Mouse (Mus musculus) limb, embryonic 15.5 days (tissue): Measurements from ENCODE around the gene Tenm3. TPM values are rescaled to one million over a fixed set of nuclear protein-coding genes. Genes with fewer than 3 reads are reported as not detected.
A peak's percentile ranks its signal among the peaks of the same experiment; 100 is the strongest.
"Not testable (repeated sequence)": the region's sequence is repeated elsewhere in the genome, so short reads cannot be mapped to it uniquely, and the experiment has no call there.

ENCODE experiments used
- ATAC-seq: fragments of 200-750 bp; cut with Nextera tagmentation; 2 replicates; pipeline ENCODE4 v1.8.0; 2017; ENCODE audit warnings: low read depth, moderate TSS enrichment; ENCODE audit not compliant: insufficient number of reproducible peaks, low FRiP score, low TSS enrichment
- H3K27ac ChIP-seq: fragments of 300-500 bp; sonication (generic); 2 replicates; pipeline ENCODE4 v1.5.1; 2015; ENCODE audit warnings: moderate library complexity, mild to moderate bottlenecking, inconsistent platforms
- H3K27me3 ChIP-seq: fragments of 300-500 bp; sonication (generic); 2 replicates; pipeline ENCODE4 v1.6.1; 2015; ENCODE audit warnings: inconsistent platforms
- H3K36me3 ChIP-seq: fragments of 300-500 bp; sonication (generic); 2 replicates; pipeline ENCODE4 v1.6.1; 2015; ENCODE audit warnings: inconsistent platforms
- H3K4me1 ChIP-seq: fragments of 300-500 bp; sonication (generic); 2 replicates; pipeline ENCODE4 v1.6.1; 2015; ENCODE audit warnings: inconsistent platforms
- H3K4me2 ChIP-seq: fragments of 300-500 bp; sonication (generic); 2 replicates; pipeline ENCODE4 v1.6.1; 2015; ENCODE audit warnings: mild to moderate bottlenecking, inconsistent platforms
- H3K4me3 ChIP-seq: fragments of 300-500 bp; sonication (generic); 2 replicates; pipeline ENCODE4 v1.5.1; 2015; ENCODE audit warnings: mild to moderate bottlenecking, inconsistent platforms
- H3K9ac ChIP-seq: fragments of 300-500 bp; sonication (generic); 2 replicates; pipeline ENCODE4 v1.6.1; 2015; ENCODE audit warnings: inconsistent platforms
- H3K9me3 ChIP-seq: fragments of 300-500 bp; sonication (generic); 2 replicates; pipeline ENCODE4 v1.6.1; 2016; ENCODE audit warnings: inconsistent platforms
- WGBS: fragments of 180-500 bp; shearing (Covaris S2); methylation state at CpG from one replicate; pipeline ENCODE4 v1.1.7; 2015; 5-methylcytosine and 5-hydroxymethylcytosine counted together
- polyA plus RNA-seq: library from polyadenylated mRNA; unstranded; fragments of >200 nt; fragmentation: Nextera tagmentation; extraction: Ambion mirVana; gene quantifications from 2 replicates; pipeline ENCODE4 v1.2.1, GENCODE M21; 2015

Tenm3 gene
- polyA plus RNA-seq, 1 experiment from 2014 or later = 35.5 TPM

DNA sequence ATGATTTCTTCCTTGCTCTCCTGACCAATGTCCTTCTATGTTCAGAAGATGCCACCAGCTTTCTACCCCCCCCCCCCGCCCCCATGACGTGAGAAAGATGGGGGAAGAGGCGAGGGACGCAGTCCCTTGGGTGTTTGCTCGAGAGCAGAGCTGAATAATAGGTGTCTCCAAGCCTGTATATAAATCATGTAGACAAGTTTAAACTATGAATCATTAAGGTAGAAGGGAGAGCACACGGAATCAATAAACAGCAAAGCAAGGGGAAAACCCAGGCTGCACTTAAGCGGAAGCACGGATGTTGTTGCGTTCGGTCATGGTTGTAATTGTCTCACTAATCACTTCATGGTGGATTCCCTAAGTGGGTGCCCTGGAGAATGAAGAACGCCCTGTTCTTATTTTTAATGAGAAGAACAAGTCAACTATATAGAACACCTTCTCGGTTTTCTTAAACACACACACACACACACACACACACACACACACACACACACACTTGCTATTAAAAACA is 638.9 kb downstream of the Tenm3 start:
- Histone ChIP-seq H3K27me3 (no peaks in the 10 kb centered on the region), H3K36me3 (no peaks in the 10 kb centered on the region), H3K9me3 (no peaks in the 10 kb centered on the region), H3K4me1 (no peaks in the 10 kb centered on the region), H3K4me3 (no peak overlapping the region), H3K9ac (no peak overlapping the region), H3K4me2 (no peak overlapping the region), H3K27ac (no peak overlapping the region)
- WGBS = 42% methylated on average over 12 of the region's 12 CpGs
- no peak for ATAC-seq

- peak; percentile 63; the same call in 1 of the 2 replicates for ATAC-seq
- H3K27ac ChIP-seq = no peak overlapping the region
- H3K4me2 ChIP-seq = no peak overlapping the region
- no peaks in the 10 kb centered on the region for H3K27me3 ChIP-seq
- H3K36me3 ChIP-seq = no peaks in the 10 kb centered on the region
- no peak overlapping the region for H3K4me3 ChIP-seq
- whole genome bisulfite sequencing = 79% methylated on average over 13 of the region's 13 CpGs
- no peaks in the 10 kb centered on the region for H3K9me3 ChIP-seq
- H3K9ac ChIP-seq = no peak overlapping the region
- no peaks in the 10 kb centered on the region for H3K4me1 ChIP-seq
Measured at GRCm38 (mm10) chr8:48204114-48204837, 639.5 kb downstream of the Tenm3 start.

DNA sequence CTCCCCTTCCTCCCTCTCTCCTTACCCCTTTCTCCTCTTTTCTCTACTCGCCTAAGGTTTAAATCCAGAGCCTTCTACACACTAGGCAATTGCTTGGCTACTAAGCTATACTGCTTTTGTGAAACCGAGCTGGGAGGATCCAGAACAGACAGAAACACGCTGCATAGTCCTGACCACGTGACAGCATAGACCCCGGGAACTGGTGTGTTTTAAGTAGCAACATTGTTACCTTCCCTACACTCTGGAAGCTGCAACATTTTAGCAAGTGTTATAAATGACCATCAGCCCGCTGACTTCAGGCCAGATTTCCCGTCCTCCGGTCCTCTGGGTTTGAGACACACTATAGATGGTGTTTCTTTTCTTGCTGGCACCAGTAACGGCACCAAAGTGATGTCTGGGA is 640.1 kb downstream of the Tenm3 start:
- 70% methylated on average over 9 of the region's 9 CpGs for WGBS
- H3K27ac ChIP-seq = no peak overlapping the region
- no peaks in the 10 kb centered on the region for H3K36me3 ChIP-seq
- no peak overlapping the region for H3K9ac ChIP-seq
- H3K4me1 ChIP-seq = no peaks in the 10 kb centered on the region
- no peak for ATAC-seq
- no peak overlapping the region for H3K4me3 ChIP-seq
- H3K27me3 ChIP-seq = no peaks in the 10 kb centered on the region
- no peaks in the 10 kb centered on the region for H3K9me3 ChIP-seq
- H3K4me2 ChIP-seq = no peak overlapping the region

- H3K27ac ChIP-seq = no peak overlapping the region
- H3K36me3 ChIP-seq = no peaks in the 10 kb centered on the region
- H3K9ac ChIP-seq = no peak overlapping the region
- no peaks in the 10 kb centered on the region for H3K9me3 ChIP-seq
- H3K27me3 ChIP-seq = no peaks in the 10 kb centered on the region
- no peak for ATAC-seq
- no peak overlapping the region for H3K4me2 ChIP-seq
- H3K4me3 ChIP-seq = no peak overlapping the region
- 55% methylated on average over 6 of the region's 6 CpGs for WGBS
- H3K4me1 ChIP-seq = no peaks in the 10 kb centered on the region
Measured at GRCm38 (mm10) chr8:48203161-48203560, 640.6 kb downstream of the Tenm3 start.

GRCm38 (mm10) chr8:48202632-48203031 is 641.1 kb downstream of the Tenm3 start:
- Histone ChIP-seq H3K9ac (no peak overlapping the region), H3K27me3 (no peaks in the 10 kb centered on the region), H3K4me2 (no peak overlapping the region), H3K4me3 (no peak overlapping the region), H3K27ac (no peak overlapping the region), H3K36me3 (no peaks in the 10 kb centered on the region), H3K9me3 (no peaks in the 10 kb centered on the region), H3K4me1 (no peaks in the 10 kb centered on the region)
- ATAC-seq = no peak
- WGBS = 72% methylated on average over 3 of the region's 3 CpGs

GRCm38 (mm10) chr8:48199171-48199570 is 644.6 kb downstream of the Tenm3 start:
- ATAC-seq = no peak
- Histone ChIP-seq H3K9ac (no peak overlapping the region), H3K4me3 (no peak overlapping the region), H3K27me3 (no peaks in the 10 kb centered on the region), H3K36me3 (no peaks in the 10 kb centered on the region), H3K27ac (no peak overlapping the region), H3K9me3 (no peaks in the 10 kb centered on the region), H3K4me2 (no peak overlapping the region), H3K4me1 (no peaks in the 10 kb centered on the region)
- WGBS = 95% methylated on average over 9 of the region's 9 CpGs

DNA sequence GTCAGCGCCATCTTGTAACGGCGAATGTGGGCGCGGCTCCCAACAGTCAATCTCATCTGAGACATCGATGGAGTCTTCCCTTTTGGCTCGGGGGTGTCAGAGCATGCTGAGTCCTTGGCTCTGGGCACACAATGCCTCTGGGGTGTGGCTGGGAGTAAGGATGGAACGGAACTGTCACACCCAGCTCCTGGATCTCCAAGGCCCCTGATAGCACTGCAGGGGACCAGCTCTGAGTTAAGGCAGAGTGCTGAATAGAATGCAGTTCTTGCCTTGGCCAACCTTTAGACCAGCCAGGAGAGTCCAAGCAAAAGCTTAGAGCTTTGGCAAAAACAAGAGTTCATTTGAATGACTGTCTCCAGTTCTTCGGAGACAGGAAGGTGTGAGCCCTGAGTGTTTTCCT is 647.8 kb downstream of the Tenm3 start:
- 95% methylated on average over 9 of the region's 9 CpGs for WGBS
- H3K27me3 ChIP-seq = no peaks in the 10 kb centered on the region
- no peak for ATAC-seq
- no peak overlapping the region for H3K4me2 ChIP-seq
- H3K9me3 ChIP-seq = no peaks in the 10 kb centered on the region
- no peak overlapping the region for H3K4me3 ChIP-seq
- no peak overlapping the region for H3K27ac ChIP-seq
- no peak overlapping the region for H3K9ac ChIP-seq
- no peaks in the 10 kb centered on the region for H3K4me1 ChIP-seq
- H3K36me3 ChIP-seq = no peaks in the 10 kb centered on the region

GRCm38 (mm10) chr8:48188586-48188985 is 655.2 kb downstream of the Tenm3 start:
- WGBS = 97% methylated on average over 12 of the region's 12 CpGs
- Histone ChIP-seq H3K27me3 (no peaks in the 10 kb centered on the region), H3K27ac (no peak overlapping the region), H3K4me3 (no peak overlapping the region), H3K9ac (no peak overlapping the region), H3K9me3 (no peaks in the 10 kb centered on the region), H3K4me2 (no peak overlapping the region), H3K4me1 (no peaks in the 10 kb centered on the region), H3K36me3 (no peaks in the 10 kb centered on the region)
- no peak for ATAC-seq

- H3K4me1 ChIP-seq = no peaks in the 10 kb centered on the region
- H3K4me3 ChIP-seq = no peak overlapping the region
- no peak overlapping the region for H3K4me2 ChIP-seq
- WGBS = 90% methylated on average over 7 of the region's 7 CpGs
- H3K9ac ChIP-seq = no peak overlapping the region
- ATAC-seq = no peak
- no peaks in the 10 kb centered on the region for H3K9me3 ChIP-seq
- H3K27ac ChIP-seq = no peak overlapping the region
- H3K27me3 ChIP-seq = no peaks in the 10 kb centered on the region
- no peaks in the 10 kb centered on the region for H3K36me3 ChIP-seq
Measured at GRCm38 (mm10) chr8:48183758-48184157, 660.0 kb downstream of the Tenm3 start.

GRCm38 (mm10) chr8:48181000-48181399 is 662.8 kb downstream of the Tenm3 start:
- no peaks in the 10 kb centered on the region for H3K36me3 ChIP-seq
- H3K27me3 ChIP-seq = no peaks in the 10 kb centered on the region
- H3K27ac ChIP-seq = no peak overlapping the region
- H3K9me3 ChIP-seq = no peaks in the 10 kb centered on the region
- H3K4me3 ChIP-seq = no peak overlapping the region
- H3K9ac ChIP-seq = no peak overlapping the region
- ATAC-seq = no peak
- WGBS = 93% methylated on average over 3 of the region's 3 CpGs
- no peak overlapping the region for H3K4me2 ChIP-seq
- no peaks in the 10 kb centered on the region for H3K4me1 ChIP-seq

DNA sequence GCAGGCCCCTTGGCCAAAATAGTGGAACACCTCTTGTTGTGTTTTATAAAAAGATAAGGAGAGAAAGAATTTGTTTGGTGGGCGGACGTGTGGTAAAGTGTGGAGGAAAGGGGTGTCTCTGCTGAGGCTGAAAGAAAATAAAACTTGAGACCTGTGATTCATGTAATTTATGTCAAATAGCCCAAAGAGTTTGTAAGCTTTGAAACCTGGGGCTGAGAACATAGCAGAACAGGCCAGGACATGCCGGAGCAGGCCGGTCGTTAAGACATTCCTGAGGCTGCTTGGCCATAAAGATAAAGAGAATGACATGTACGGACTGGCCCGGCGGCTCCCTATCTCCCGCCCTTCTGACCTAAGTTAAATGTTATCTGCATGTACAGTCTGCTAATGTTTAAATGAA is 663.6 kb downstream of the Tenm3 start:
- H3K36me3 ChIP-seq, H3K27me3 ChIP-seq, H3K4me2 ChIP-seq, H3K4me3 ChIP-seq, ATAC-seq, H3K9me3 ChIP-seq, H3K27ac ChIP-seq, H3K9ac ChIP-seq, H3K4me1 ChIP-seq: not testable (repeated sequence)
- 88% methylated on average over 9 of the region's 9 CpGs for WGBS

- ATAC-seq = no peak
- no peak overlapping the region for H3K4me3 ChIP-seq
- H3K27ac ChIP-seq = no peak overlapping the region
- H3K9me3 ChIP-seq = no peaks in the 10 kb centered on the region
- H3K4me1 ChIP-seq = no peaks in the 10 kb centered on the region
- H3K9ac ChIP-seq = no peak overlapping the region
- WGBS = 75% methylated on average over 4 of the region's 4 CpGs
- H3K4me2 ChIP-seq = no peak overlapping the region
- no peaks in the 10 kb centered on the region for H3K36me3 ChIP-seq
- no peaks in the 10 kb centered on the region for H3K27me3 ChIP-seq
Measured at GRCm38 (mm10) chr8:48178993-48179392, 664.8 kb downstream of the Tenm3 start.

DNA sequence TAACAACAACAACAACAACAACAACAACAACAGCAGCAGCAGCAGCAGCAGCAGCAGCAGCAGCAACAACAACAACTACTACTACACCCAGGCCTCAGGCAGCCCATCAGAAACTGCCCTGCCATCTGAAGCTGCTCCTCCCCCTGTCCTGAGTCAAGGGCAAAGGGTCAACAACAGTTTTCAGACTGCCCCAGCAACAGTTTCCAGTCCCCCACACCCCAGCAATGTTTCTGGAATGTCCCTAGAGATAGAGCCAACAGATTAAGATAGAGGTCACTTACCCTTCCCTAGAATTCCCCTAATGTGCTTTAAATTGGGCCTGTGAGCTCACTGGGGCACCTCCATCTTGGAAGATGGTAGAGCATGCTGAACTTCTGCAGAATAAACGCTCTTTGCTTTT is 665.9 kb downstream of the Tenm3 start:
- H3K9me3 ChIP-seq = no peaks in the 10 kb centered on the region
- H3K9ac ChIP-seq = no peak overlapping the region
- WGBS = 89% methylated on average over 1 of the region's 1 CpGs
- H3K36me3 ChIP-seq = no peaks in the 10 kb centered on the region
- no peaks in the 10 kb centered on the region for H3K4me1 ChIP-seq
- H3K4me3 ChIP-seq = no peak overlapping the region
- no peaks in the 10 kb centered on the region for H3K27me3 ChIP-seq
- H3K4me2 ChIP-seq = no peak overlapping the region
- ATAC-seq = no peak
- no peak overlapping the region for H3K27ac ChIP-seq
